ENCODE assay signal across 1 mouse cellular context in genomic region chr11:51681324-51681975, GRCm38 (mm10).
TF ChIP-seq lines count a peak whose summit lies in the region.

No protein-coding gene starts in this region.

TF ChIP-seq in CH12.LX, 34 proteins besides CTCF, POLR2A, EP300 and RAD21:
- TF ChIP-seq RCOR1 (conservative IDR thresholded peaks at IDR 0.05; ENCODE audit: low read depth, low read length), result no peak; the same call in 1 of the 2 replicates
- TF ChIP-seq SIN3A (IDR thresholded peaks at IDR 0.05; ENCODE audit: low read length), result peak; percentile 83
- peak; percentile 51 for TF ChIP-seq MEF2A (IDR thresholded peaks at IDR 0.05; ENCODE audit: borderline replicate concordance, low read depth, low read length)
- no peak; the same call in 1 of the 2 replicates for TF ChIP-seq MAFK (IDR thresholded peaks at IDR 0.05; ENCODE audit: insufficient replicate concordance, low read length)
- no peak for TF ChIP-seq TCF12 (IDR thresholded peaks at IDR 0.05; ENCODE audit: low read depth, low read length)
- TF ChIP-seq E2F4 (IDR thresholded peaks at IDR 0.05; ENCODE audit: insufficient replicate concordance, low read depth, low read length), result 0 out of 2 replicates have a peak, but pooled peaks have one; percentile 23
- 0 out of 2 replicates have a peak, but pooled peaks have one; percentile 27 for TF ChIP-seq MAZ (IDR thresholded peaks at IDR 0.05; ENCODE audit: low read depth, low read length)
- TF ChIP-seq ZNF384 (IDR thresholded peaks at IDR 0.05; ENCODE audit: low read depth, low read length), result peak; percentile 19; the same call in 1 of the 2 replicates
- TF ChIP-seq TBP (conservative IDR thresholded peaks at IDR 0.05; ENCODE audit: low read depth, low read length), result no peak
- TF ChIP-seq HCFC1 (IDR thresholded peaks at IDR 0.05; ENCODE audit: low read depth, low read length), result peak; percentile 57
- peak; percentile 45; the same call in 1 of the 2 replicates for TF ChIP-seq JUND (conservative IDR thresholded peaks at IDR 0.05; ENCODE audit: low read depth, low read length)
- TF ChIP-seq ELF1 (IDR thresholded peaks at IDR 0.05; ENCODE audit: low read depth, low read length), result 0 out of 2 replicates have a peak, but pooled peaks have one; percentile 38
- TF ChIP-seq IRF4 (IDR thresholded peaks at IDR 0.05; ENCODE audit: low read depth, low read length), result peak; percentile 77
- TF ChIP-seq JUN (IDR thresholded peaks at IDR 0.05; ENCODE audit: insufficient read depth, low read depth, low read length), result no peak
- peak; percentile 100 for TF ChIP-seq SMC3 (IDR thresholded peaks at IDR 0.05; ENCODE audit: low read depth, low read length)
- TF ChIP-seq USF1 (IDR thresholded peaks at IDR 0.05; ENCODE audit: low read depth, low read length), result no peak
- TF ChIP-seq NRF1 (IDR thresholded peaks at IDR 0.05; ENCODE audit: low read depth, low read length), result peak; percentile 39; the same call in 1 of the 2 replicates
- TF ChIP-seq CHD2 (IDR thresholded peaks at IDR 0.05; ENCODE audit: low read length), result no peak
- peak; percentile 46; the same call in 1 of the 2 replicates for TF ChIP-seq MYC (IDR thresholded peaks at IDR 0.05; ENCODE audit: low read depth, low read length)
- 0 out of 2 replicates have a peak, but pooled peaks have one; percentile 35 for TF ChIP-seq MAX (IDR thresholded peaks at IDR 0.05; ENCODE audit: low read length)
- TF ChIP-seq USF2 (conservative IDR thresholded peaks at IDR 0.05; ENCODE audit: low read depth, low read length), result no peak
- TF ChIP-seq ZC3H11A (IDR thresholded peaks at IDR 0.05; ENCODE audit: low read depth, low read length), result peak; percentile 99
- peak; percentile 58; the same call in 1 of the 2 replicates for TF ChIP-seq NELFE (IDR thresholded peaks at IDR 0.05; ENCODE audit: low read depth, low read length)
- no peak for TF ChIP-seq UBTF (IDR thresholded peaks at IDR 0.05; ENCODE audit: low read depth, low read length)
- TF ChIP-seq KAT2A (IDR thresholded peaks at IDR 0.05; ENCODE audit: insufficient replicate concordance, low read length), result no peak
